Mouse (Mus musculus) limb, embryonic 12.5 days (tissue): ENCODE measurements around the gene Stk11. TPM values are rescaled to one million over a fixed set of nuclear protein-coding genes. Genes with fewer than 3 reads are reported as not detected.
A peak's percentile ranks its signal among the peaks of the same experiment; 100 is the strongest.

Experiments
- ATAC-seq: fragments of 200-750 bp; cut with Nextera tagmentation; 2 replicates; pipeline ENCODE4 v1.8.0; 2017; ENCODE audit warnings: low read depth, moderate TSS enrichment; ENCODE audit not compliant: insufficient number of reproducible peaks, insufficient read depth, low FRiP score, low TSS enrichment
- H3K27ac ChIP-seq: fragments of 300-500 bp; sonication (generic); 2 replicates; pipeline ENCODE4 v1.5.1; 2016; ENCODE audit warnings: mild to moderate bottlenecking, moderate library complexity
- H3K27me3 ChIP-seq: fragments of 300-500 bp; sonication (generic); 2 replicates; pipeline ENCODE4 v1.6.1; 2016; ENCODE audit warnings: mild to moderate bottlenecking, moderate library complexity
- H3K36me3 ChIP-seq: fragments of 300-500 bp; sonication (generic); 2 replicates; pipeline ENCODE4 v1.6.1; 2016; ENCODE audit warnings: mild to moderate bottlenecking, moderate library complexity
- H3K4me1 ChIP-seq: fragments of 300-500 bp; sonication (generic); replicated peaks from 2 replicates; pipeline ENCODE4 v1.6.1; 2016
- H3K4me2 ChIP-seq: fragments of 300-500 bp; sonication (generic); 2 replicates; pipeline ENCODE4 v1.6.1; 2016; ENCODE audit warnings: mild to moderate bottlenecking, moderate library complexity
- H3K4me3 ChIP-seq: fragments of 300-500 bp; sonication (generic); replicated peaks from 2 replicates; pipeline ENCODE4 v1.5.1; 2016; ENCODE audit warnings: mild to moderate bottlenecking
- H3K9ac ChIP-seq: fragments of 300-500 bp; sonication (generic); replicated peaks from 2 replicates; pipeline ENCODE4 v1.6.1; 2016; ENCODE audit warnings: mild to moderate bottlenecking, moderate library complexity
- H3K9me3 ChIP-seq: fragments of 300-500 bp; sonication (generic); 2 replicates; pipeline ENCODE4 v1.6.1; 2016; ENCODE audit warnings: mild to moderate bottlenecking, moderate library complexity
- WGBS: fragments of 180-500 bp; shearing (Covaris S2); methylation state at CpG from one replicate; pipeline ENCODE4 v1.1.7; 2016; 5-methylcytosine and 5-hydroxymethylcytosine counted together
- polyA plus RNA-seq: library from polyadenylated mRNA; unstranded; fragments of >200 nt; fragmentation: Nextera tagmentation; extraction: Ambion mirVana; gene quantifications from 2 replicates; pipeline ENCODE4 v1.2.1, GENCODE M21; 2016

Stk11 gene
- polyA plus RNA-seq, 1 experiment from 2014 or later, result 18.1 TPM

DNA sequence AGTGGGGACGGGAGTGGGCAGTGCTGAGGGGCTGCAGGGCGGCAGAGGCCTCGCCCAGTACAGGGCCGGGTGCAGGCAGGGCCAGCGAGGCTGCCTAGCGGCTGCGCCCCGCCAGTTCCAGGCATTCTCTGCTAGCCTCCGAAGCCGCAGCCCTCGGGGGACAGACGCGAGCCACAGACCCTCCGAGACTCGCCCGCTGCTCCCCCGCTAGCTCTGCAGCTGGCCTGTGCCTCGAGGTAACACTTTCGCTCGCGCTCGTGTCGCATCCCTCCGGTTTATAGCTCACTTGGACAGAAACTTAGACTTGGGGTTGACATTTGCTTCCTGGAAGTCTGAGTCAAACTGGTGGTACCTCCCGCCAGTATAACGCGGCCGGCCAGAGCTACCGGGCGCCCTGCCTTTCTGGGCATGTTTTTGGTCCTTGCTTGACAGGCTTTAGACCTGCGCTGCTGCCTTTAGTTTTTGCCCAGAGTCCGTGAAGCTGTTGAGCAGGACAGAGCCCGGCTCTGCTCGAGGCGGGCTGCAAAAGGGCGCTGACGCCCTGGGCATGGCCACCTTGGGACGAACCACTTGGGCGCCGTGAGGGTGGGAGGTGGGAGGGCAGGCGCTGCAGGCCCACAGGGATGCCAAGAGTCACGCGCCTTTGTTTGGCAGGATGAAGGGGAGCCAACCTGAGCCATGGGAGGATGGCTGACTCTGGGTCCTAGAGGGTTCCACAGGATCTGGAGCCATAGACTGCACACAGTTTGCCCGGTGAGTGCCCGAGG, 56.3 kb downstream of the Stk11 start:
- Histone ChIP-seq H3K27me3 (no peaks in the 10 kb centered on the region), H3K9me3 (no peaks in the 10 kb centered on the region), H3K9ac (peak overlapping the region; percentile 23; the same call in 1 of the 2 replicates), H3K4me2 (peak overlapping the region; percentile 73), H3K4me3 (peak overlapping the region; percentile 54), H3K36me3 (peaks cover 34% of the 10 kb centered on the region), H3K27ac (peak overlapping the region; percentile 74), H3K4me1 (peaks cover 41% of the 10 kb centered on the region)
- ATAC-seq, result no peak
- 85% methylated on average over 45 of the region's 45 CpGs for WGBS

DNA sequence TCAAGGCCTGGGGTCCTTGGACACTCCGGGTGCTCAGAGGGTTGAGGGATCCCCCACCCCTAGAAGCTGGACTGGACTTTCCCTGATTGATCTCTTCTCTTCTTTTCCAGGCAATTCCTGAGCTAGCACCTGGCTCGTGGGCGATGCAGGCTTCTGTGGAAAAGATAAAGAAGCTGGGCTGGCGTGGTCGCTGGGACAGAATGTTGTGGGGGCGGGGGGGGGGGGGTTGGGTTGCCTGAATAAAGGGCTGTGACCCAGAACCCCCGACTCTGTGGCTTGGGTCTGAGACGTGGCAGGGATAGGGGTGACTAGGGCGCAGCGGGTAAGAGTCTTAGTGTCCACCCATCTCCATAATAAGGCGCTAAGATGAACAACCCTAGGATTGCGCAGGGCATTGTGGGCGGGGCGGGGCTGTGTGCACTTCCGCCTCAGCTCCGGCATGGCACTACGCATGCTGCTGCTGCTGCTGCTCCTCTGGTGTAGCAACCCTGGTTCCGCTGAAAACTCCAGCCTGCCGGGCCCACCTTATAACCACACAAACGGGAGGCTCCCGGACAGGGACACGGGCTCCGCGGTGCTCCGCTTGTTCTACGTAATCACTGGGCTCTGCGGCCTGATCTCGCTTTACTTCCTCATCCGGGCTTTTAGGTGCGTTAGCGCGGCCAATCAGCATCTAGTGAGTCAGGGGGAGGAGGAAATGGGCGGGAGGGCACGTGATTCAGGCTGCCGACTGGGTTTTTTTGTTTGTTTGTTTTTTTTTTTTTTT, 57.1 kb downstream of the Stk11 start, which contains the start of gene 1600002K03Rik:
TSS of gene 1600002K03Rik (plus strand) at position 418 of the 766 bp plus-strand sequence.
- Histone ChIP-seq H3K9me3 (no peaks in the 10 kb centered on the region), H3K9ac (peak within 1 kb of the TSS; percentile 51; the same call in 1 of the 2 replicates), H3K27me3 (no peaks in the 10 kb centered on the region), H3K4me2 (peak within 1 kb of the TSS; percentile 73), H3K4me1 (peaks cover 40% of the 10 kb centered on the region), H3K4me3 (peak within 1 kb of the TSS; percentile 54), H3K27ac (peak within 1 kb of the TSS; percentile 76), H3K36me3 (peaks cover 34% of the 10 kb centered on the region)
- WGBS, result 7% methylated on average over 35 of the region's 35 CpGs
- ATAC-seq, result peak; percentile 35

DNA sequence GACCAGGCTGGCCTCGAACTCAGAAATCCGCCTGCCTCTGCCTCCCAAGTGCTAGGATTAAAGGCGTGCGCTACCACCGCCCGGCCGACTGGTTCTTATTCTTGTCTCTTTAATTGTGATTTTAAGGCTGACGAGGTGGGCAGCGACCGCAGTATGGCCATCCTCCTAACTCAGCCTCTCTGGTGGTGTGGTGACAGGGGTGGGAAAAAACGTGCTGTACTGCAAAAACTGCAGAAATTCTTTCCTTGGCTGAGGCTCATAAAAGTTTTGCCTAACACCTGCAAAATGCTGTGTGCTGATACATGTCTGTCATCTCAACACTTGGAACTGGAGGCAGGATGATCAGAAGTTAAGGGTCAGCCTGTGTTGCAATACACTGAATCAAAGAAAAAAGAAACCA, 57.8 kb downstream of the Stk11 start:
- Histone ChIP-seq H3K4me3 (peak overlapping the region; percentile 54), H3K27me3 (no peaks in the 10 kb centered on the region), H3K4me1 (peaks cover 40% of the 10 kb centered on the region), H3K36me3 (peaks cover 34% of the 10 kb centered on the region), H3K27ac (peak overlapping the region; percentile 76), H3K4me2 (peak overlapping the region; percentile 73), H3K9ac (no peak overlapping the region; the same call in 1 of the 2 replicates), H3K9me3 (no peaks in the 10 kb centered on the region)
- no peak for ATAC-seq
- 17% methylated on average over 11 of the region's 11 CpGs for WGBS

DNA sequence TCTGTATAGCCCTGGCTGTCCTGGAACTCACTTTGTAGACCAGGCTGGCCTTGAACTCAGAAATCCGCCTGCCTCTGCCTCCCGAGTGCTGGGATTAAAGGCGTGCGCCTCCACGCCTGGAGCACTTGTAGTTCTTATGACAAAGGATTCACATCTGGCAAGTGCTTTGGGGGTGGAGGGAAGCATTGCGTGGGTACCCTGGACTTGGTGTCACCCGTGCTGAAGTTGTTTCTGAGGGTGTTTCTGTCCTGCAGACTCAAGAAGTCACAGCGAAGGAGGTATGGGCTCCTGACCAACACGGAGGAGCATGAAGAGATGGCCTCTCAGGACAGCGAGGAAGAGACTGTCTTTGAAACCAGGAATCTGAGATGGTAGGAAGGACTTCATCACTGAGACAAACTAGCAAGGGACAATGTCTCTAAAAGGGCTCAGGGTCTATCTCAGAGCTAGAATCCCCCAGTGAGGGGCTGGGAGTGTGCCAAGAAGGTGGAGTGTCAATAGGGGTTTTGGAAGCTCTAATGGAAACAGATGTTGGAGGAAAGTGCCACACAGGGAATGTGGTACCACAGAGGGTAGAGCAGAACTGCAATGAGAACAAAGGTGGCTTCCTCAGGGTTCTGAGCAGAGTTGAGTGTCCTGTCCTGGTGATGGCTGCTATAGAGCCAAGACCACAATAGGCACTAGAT, 58.5 kb downstream of the Stk11 start:
- H3K27me3 ChIP-seq, result no peaks in the 10 kb centered on the region
- H3K27ac ChIP-seq, result no peak overlapping the region
- peaks cover 33% of the 10 kb centered on the region for H3K4me1 ChIP-seq
- peaks cover 34% of the 10 kb centered on the region for H3K36me3 ChIP-seq
- no peak overlapping the region for H3K9ac ChIP-seq
- no peaks in the 10 kb centered on the region for H3K9me3 ChIP-seq
- WGBS, result 87% methylated on average over 10 of the region's 10 CpGs
- no peak overlapping the region for H3K4me3 ChIP-seq
- no peak overlapping the region for H3K4me2 ChIP-seq
- no peak for ATAC-seq

GRCm38 (mm10) chr10:80174705-80175104, 59.1 kb downstream of the Stk11 start:
- H3K36me3 ChIP-seq, result peaks cover 33% of the 10 kb centered on the region
- no peaks in the 10 kb centered on the region for H3K9me3 ChIP-seq
- WGBS, result 55% methylated on average over 2 of the region's 2 CpGs
- H3K4me2 ChIP-seq, result no peak overlapping the region
- no peak overlapping the region for H3K4me3 ChIP-seq
- H3K27ac ChIP-seq, result no peak overlapping the region
- no peaks in the 10 kb centered on the region for H3K27me3 ChIP-seq
- ATAC-seq, result no peak
- H3K9ac ChIP-seq, result no peak overlapping the region
- H3K4me1 ChIP-seq, result peaks cover 29% of the 10 kb centered on the region

DNA sequence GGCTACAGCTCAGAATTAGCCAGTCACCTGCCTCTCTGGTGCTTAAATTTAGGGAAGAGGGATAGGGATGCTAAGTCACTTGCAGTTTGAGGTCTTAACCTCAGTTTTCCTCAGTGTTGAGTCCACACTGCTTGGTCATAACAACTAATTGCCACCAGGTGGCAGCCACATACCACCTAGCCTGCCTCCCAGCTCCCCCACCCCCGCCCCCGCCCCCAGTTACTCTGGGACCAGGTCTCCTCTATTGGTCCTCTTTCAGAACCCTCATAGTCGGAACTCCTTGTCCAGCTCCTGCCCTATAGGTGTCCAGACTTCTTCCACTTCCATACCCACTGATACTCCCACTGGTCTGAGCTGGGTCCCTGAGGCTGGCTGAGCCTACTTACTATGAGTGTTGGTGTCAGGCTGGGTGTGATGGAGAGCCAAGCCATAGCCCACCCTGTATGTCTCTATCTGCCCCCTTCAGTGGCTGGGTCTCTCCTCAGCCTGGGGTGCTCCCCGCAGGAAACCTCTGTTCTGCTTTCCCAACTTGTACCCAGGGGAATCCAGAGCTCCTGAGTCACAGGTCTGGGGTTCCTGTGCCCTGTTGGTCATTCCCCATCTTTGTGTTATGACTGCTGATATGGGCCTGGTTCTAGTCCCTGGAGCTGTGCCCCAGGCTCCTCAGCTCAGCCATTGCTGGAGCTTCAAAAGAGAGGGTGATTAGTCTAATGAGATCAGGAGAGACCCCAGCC, 60.1 kb downstream of the Stk11 start:
- H3K27ac ChIP-seq, result no peak overlapping the region
- H3K4me2 ChIP-seq, result no peak overlapping the region
- H3K9ac ChIP-seq, result peak overlapping the region; percentile 23; the same call in 1 of the 2 replicates
- H3K27me3 ChIP-seq, result no peaks in the 10 kb centered on the region
- peaks cover 23% of the 10 kb centered on the region for H3K36me3 ChIP-seq
- peaks cover 28% of the 10 kb centered on the region for H3K4me1 ChIP-seq
- no peak overlapping the region for H3K4me3 ChIP-seq
- no peak for ATAC-seq
- 22% methylated on average over 4 of the region's 4 CpGs for WGBS
- H3K9me3 ChIP-seq, result no peaks in the 10 kb centered on the region

GRCm38 (mm10) chr10:80176270-80176834, 60.7 kb downstream of the Stk11 start:
- 80% methylated on average over 5 of the region's 5 CpGs for WGBS
- Histone ChIP-seq H3K4me3 (no peak overlapping the region), H3K9me3 (no peaks in the 10 kb centered on the region), H3K4me2 (no peak overlapping the region), H3K4me1 (peaks cover 35% of the 10 kb centered on the region), H3K36me3 (peaks cover 16% of the 10 kb centered on the region), H3K9ac (peak overlapping the region; percentile 23; the same call in 1 of the 2 replicates), H3K27ac (no peak overlapping the region), H3K27me3 (no peaks in the 10 kb centered on the region)
- no peak for ATAC-seq

- no peaks in the 10 kb centered on the region for H3K9me3 ChIP-seq
- H3K4me3 ChIP-seq, result no peak overlapping the region
- H3K9ac ChIP-seq, result no peak overlapping the region
- H3K27me3 ChIP-seq, result no peaks in the 10 kb centered on the region
- no peak overlapping the region for H3K27ac ChIP-seq
- ATAC-seq, result no peak
- WGBS, result 74% methylated on average over 7 of the region's 7 CpGs
- H3K36me3 ChIP-seq, result peaks cover 13% of the 10 kb centered on the region
- no peak overlapping the region for H3K4me2 ChIP-seq
- H3K4me1 ChIP-seq, result peaks cover 31% of the 10 kb centered on the region
Measured at GRCm38 (mm10) chr10:80177441-80178279, 62.1 kb downstream of the Stk11 start.

- Histone ChIP-seq H3K9ac (peak within 1 kb of the TSS; percentile 97), H3K9me3 (no peaks in the 10 kb centered on the region), H3K27ac (peak within 1 kb of the TSS; percentile 86), H3K4me3 (peak within 1 kb of the TSS; percentile 96), H3K36me3 (peaks cover 30% of the 10 kb centered on the region), H3K27me3 (no peaks in the 10 kb centered on the region), H3K4me2 (peak within 1 kb of the TSS; percentile 97), H3K4me1 (peaks cover 30% of the 10 kb centered on the region)
- peak; percentile 57 for ATAC-seq
- 1% methylated on average over 85 of the region's 106 CpGs for WGBS
Measured at GRCm38 (mm10) chr10:80179068-80180051, 63.8 kb downstream of the Stk11 start, which contains the start of gene Efna2. Gene Efna2 (plus strand): TSS chr10:80179482.
